Mouse (Mus musculus): ENCODE results near the gene Ccm2l. TPM values are rescaled to one million over a fixed set of nuclear protein-coding genes. Genes with fewer than 3 reads are reported as not detected.

Ccm2l gene
- polyA plus RNA-seq, 1 experiment from 2014 or later = 6.0 TPM

- Histone ChIP-seq H3K4me3 (ENCODE audit: low read depth, low read length) (no peak overlapping the region), H3K4me2 (no peak overlapping the region), H3K9me3 (ENCODE audit: low read depth, low read length) (no peaks in the 10 kb centered on the region), H3K27ac (ENCODE audit: low read depth) (no peak overlapping the region), H3K27me3 (ENCODE audit: insufficient read depth, low read length) (peaks cover 31% of the 10 kb centered on the region), H3K4me1 (ENCODE audit: insufficient read depth) (no peaks in the 10 kb centered on the region), H3K9ac (no peak overlapping the region), H3K36me3 (ENCODE audit: insufficient read depth) (no peaks in the 10 kb centered on the region)
- ATAC-seq (ENCODE audit: insufficient read depth) = no peak
- 11% methylated on average over 30 of the region's 30 CpGs for WGBS
- no peak; the same call in 1 of the 2 replicates for TF ChIP-seq CTCF (IDR thresholded peaks at IDR 0.05; ENCODE audit: low read depth)
- peak; percentile 34 for DNase-seq
Measured at GRCm38 (mm10) chr2:153052700-153053351, 12.9 kb upstream of the Ccm2l start.

GRCm38 (mm10) chr2:153053896-153054295 is 11.9 kb upstream of the Ccm2l start:
- WGBS = 83% methylated on average over 8 of the region's 8 CpGs
- Histone ChIP-seq H3K36me3 (ENCODE audit: insufficient read depth) (no peaks in the 10 kb centered on the region), H3K9ac (no peak overlapping the region), H3K9me3 (ENCODE audit: low read depth, low read length) (no peaks in the 10 kb centered on the region), H3K4me3 (ENCODE audit: low read depth, low read length) (no peak overlapping the region), H3K27ac (ENCODE audit: low read depth) (no peak overlapping the region), H3K4me2 (no peak overlapping the region), H3K4me1 (ENCODE audit: insufficient read depth) (no peaks in the 10 kb centered on the region), H3K27me3 (ENCODE audit: insufficient read depth, low read length) (peaks cover 31% of the 10 kb centered on the region)
- ATAC-seq (ENCODE audit: insufficient read depth) (no peak), DNase-seq (no peak)
- no peak for TF ChIP-seq CTCF (IDR thresholded peaks at IDR 0.05; ENCODE audit: low read depth)

GRCm38 (mm10) chr2:153055270-153055920 is 10.4 kb upstream of the Ccm2l start:
- H3K27me3 ChIP-seq (ENCODE audit: insufficient read depth, low read length) = peaks cover 29% of the 10 kb centered on the region
- 0 out of 2 replicates have a peak, but pooled peaks have one; percentile 5 for TF ChIP-seq CTCF (IDR thresholded peaks at IDR 0.05; ENCODE audit: low read depth)
- no peak overlapping the region for H3K9ac ChIP-seq
- no peak overlapping the region for H3K4me3 ChIP-seq (ENCODE audit: low read depth, low read length)
- H3K27ac ChIP-seq (ENCODE audit: low read depth) = no peak overlapping the region
- DNase-seq (no peak), ATAC-seq (ENCODE audit: insufficient read depth) (no peak)
- H3K4me1 ChIP-seq (ENCODE audit: insufficient read depth) = no peaks in the 10 kb centered on the region
- H3K36me3 ChIP-seq (ENCODE audit: insufficient read depth) = no peaks in the 10 kb centered on the region
- WGBS = 48% methylated on average over 6 of the region's 6 CpGs
- no peak overlapping the region for H3K4me2 ChIP-seq
- no peaks in the 10 kb centered on the region for H3K9me3 ChIP-seq (ENCODE audit: low read depth, low read length)

DNA sequence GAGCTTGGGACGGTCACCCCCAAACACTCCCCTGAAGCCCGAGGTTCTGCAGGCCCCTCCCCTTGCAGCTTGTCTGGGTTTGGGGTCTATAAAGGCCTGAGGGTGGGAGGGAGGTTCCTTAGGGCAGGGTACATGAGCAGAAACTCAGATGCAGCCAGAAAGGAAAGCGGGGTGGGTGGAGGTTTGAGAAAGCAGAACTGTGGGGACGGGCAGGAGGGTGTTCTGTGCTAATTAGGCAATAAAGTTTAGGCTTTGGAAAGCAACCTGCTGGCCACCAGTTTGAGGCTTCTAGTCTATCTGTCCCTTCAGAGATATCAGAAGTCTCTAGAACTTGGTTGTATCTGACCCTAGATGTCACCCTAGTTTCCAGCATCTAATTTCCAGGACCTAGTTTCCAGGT is 7.4 kb upstream of the Ccm2l start:
- Histone ChIP-seq H3K27ac (ENCODE audit: low read depth) (no peak overlapping the region), H3K4me1 (ENCODE audit: insufficient read depth) (no peaks in the 10 kb centered on the region), H3K4me2 (no peak overlapping the region), H3K36me3 (ENCODE audit: insufficient read depth) (no peaks in the 10 kb centered on the region), H3K9ac (no peak overlapping the region), H3K4me3 (ENCODE audit: low read depth, low read length) (no peak overlapping the region), H3K9me3 (ENCODE audit: low read depth, low read length) (no peaks in the 10 kb centered on the region), H3K27me3 (ENCODE audit: insufficient read depth, low read length) (peaks cover 5% of the 10 kb centered on the region; the same call in 1 of the 2 replicates)
- ATAC-seq (ENCODE audit: insufficient read depth) (no peak), DNase-seq (no peak)
- WGBS = 62% methylated on average over 4 of the region's 4 CpGs
- TF ChIP-seq CTCF (IDR thresholded peaks at IDR 0.05; ENCODE audit: low read depth) = no peak

DNA sequence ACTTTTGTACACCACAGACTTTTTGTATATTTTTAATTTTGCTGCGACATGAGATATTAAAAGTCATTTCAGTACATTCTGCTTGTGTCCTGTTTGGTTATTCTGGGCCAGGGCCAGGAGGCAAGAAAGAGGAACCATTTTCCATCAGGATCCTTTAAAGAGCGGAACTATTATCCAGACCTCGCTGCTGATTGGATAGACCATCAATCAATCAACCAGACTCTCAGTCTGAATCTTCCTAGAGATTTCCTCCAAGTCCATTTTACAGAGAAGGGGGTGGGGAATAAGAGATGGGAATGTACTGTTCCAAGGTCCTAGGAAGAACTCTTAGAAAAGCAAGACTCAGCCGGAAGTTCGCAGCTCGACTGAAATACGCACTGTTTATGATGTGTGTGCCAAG is 5.5 kb upstream of the Ccm2l start:
- H3K4me2 ChIP-seq = no peak overlapping the region
- no peak overlapping the region for H3K4me3 ChIP-seq (ENCODE audit: low read depth, low read length)
- peak; percentile 45 for DNase-seq
- no peak for TF ChIP-seq CTCF (IDR thresholded peaks at IDR 0.05; ENCODE audit: low read depth)
- no peaks in the 10 kb centered on the region for H3K4me1 ChIP-seq (ENCODE audit: insufficient read depth)
- 72% methylated on average over 7 of the region's 7 CpGs for WGBS
- H3K9me3 ChIP-seq (ENCODE audit: low read depth, low read length) = no peaks in the 10 kb centered on the region
- H3K36me3 ChIP-seq (ENCODE audit: insufficient read depth) = no peaks in the 10 kb centered on the region
- no peak overlapping the region for H3K9ac ChIP-seq
- H3K27me3 ChIP-seq (ENCODE audit: insufficient read depth, low read length) = no peaks in the 10 kb centered on the region
- H3K27ac ChIP-seq (ENCODE audit: low read depth) = no peak overlapping the region
- ATAC-seq (ENCODE audit: insufficient read depth) = no peak

DNA sequence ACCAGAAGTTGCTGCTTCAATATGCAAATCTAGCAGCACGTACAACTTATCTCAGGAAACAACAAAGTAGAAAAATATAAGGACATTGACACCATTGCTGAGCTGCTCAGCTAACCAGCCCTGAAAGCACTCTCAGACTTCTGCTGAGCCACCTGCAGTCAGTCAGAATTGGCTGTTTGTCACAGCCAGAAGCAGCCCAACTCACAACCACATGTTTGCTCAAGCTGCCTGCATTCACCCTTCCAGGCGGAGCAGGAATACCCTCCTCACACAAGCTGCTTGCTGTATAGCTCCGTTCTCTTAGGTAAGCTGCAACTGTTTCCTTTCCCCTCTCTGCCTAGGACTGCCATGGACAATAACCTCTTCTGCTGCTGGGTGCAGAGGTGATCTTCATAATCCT is 2.4 kb upstream of the Ccm2l start:
- Histone ChIP-seq H3K27ac (ENCODE audit: low read depth) (no peak overlapping the region), H3K36me3 (ENCODE audit: insufficient read depth) (no peaks in the 10 kb centered on the region), H3K4me2 (no peak overlapping the region), H3K9ac (no peak overlapping the region), H3K4me3 (ENCODE audit: low read depth, low read length) (no peak overlapping the region), H3K4me1 (ENCODE audit: insufficient read depth) (no peaks in the 10 kb centered on the region), H3K9me3 (ENCODE audit: low read depth, low read length) (no peaks in the 10 kb centered on the region), H3K27me3 (ENCODE audit: insufficient read depth, low read length) (peaks cover 11% of the 10 kb centered on the region; the same call in 1 of the 2 replicates)
- TF ChIP-seq CTCF (IDR thresholded peaks at IDR 0.05; ENCODE audit: low read depth) = no peak
- DNase-seq (no peak), ATAC-seq (ENCODE audit: insufficient read depth) (no peak)
- WGBS = 47% methylated on average over 3 of the region's 3 CpGs

GRCm38 (mm10) chr2:153064190-153064970 is 1.4 kb upstream of the Ccm2l start:
- ATAC-seq (ENCODE audit: insufficient read depth) (0 out of 2 replicates have a peak, but pooled peaks have one; percentile 17), DNase-seq (no peak)
- Histone ChIP-seq H3K27ac (ENCODE audit: low read depth) (no peak overlapping the region), H3K9ac (no peak overlapping the region), H3K27me3 (ENCODE audit: insufficient read depth, low read length) (peaks cover 15% of the 10 kb centered on the region), H3K9me3 (ENCODE audit: low read depth, low read length) (no peaks in the 10 kb centered on the region), H3K36me3 (ENCODE audit: insufficient read depth) (no peaks in the 10 kb centered on the region), H3K4me2 (no peak overlapping the region), H3K4me1 (ENCODE audit: insufficient read depth) (no peaks in the 10 kb centered on the region), H3K4me3 (ENCODE audit: low read depth, low read length) (no peak overlapping the region)
- 64% methylated on average over 9 of the region's 9 CpGs for WGBS
- TF ChIP-seq CTCF (IDR thresholded peaks at IDR 0.05; ENCODE audit: low read depth) = no peak
